Mouse (Mus musculus) right cerebral cortex, postnatal 36 days (tissue): ENCODE measurements around the gene Clip2.

Experiments
- DNase-seq, 2 experiments: peaks; one replicate each; pipeline ENCODE4 v3.0.0; 2022; ENCODE audit warnings: low spot score in 2 of 2, mixed read lengths in 1 of 2

Gene Clip2

GRCm38 (mm10) chr5:134552110-134552972 is at the start of gene Clip2:
Gene Clip2, minus strand, starts transcription at chr5:134552434.
- peak; percentile 97 for DNase-seq

- DNase-seq = no peak
Measured at GRCm38 (mm10) chr5:134597711-134598110, 45.5 kb upstream of the Clip2 start.

DNA sequence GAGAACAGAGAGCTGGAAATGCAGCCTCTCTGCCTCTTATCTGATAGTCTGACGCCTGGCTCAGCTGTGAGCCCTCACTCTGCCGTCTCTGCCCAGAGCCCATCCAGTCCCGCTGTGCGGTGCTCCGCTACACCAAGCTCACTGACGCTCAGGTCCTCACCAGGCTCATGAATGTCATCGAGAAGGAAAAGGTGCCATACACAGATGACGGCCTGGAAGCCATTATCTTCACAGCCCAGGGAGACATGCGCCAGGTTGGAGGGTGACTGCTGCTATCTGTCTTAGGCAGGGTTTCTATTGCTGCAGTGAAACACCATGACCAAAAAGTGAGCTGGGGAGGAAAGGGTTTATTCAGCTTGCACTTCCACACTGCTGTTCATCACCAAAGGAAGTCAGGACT is 40.9 kb upstream of the Clip2 start:
- DNase-seq = no peak

DNA sequence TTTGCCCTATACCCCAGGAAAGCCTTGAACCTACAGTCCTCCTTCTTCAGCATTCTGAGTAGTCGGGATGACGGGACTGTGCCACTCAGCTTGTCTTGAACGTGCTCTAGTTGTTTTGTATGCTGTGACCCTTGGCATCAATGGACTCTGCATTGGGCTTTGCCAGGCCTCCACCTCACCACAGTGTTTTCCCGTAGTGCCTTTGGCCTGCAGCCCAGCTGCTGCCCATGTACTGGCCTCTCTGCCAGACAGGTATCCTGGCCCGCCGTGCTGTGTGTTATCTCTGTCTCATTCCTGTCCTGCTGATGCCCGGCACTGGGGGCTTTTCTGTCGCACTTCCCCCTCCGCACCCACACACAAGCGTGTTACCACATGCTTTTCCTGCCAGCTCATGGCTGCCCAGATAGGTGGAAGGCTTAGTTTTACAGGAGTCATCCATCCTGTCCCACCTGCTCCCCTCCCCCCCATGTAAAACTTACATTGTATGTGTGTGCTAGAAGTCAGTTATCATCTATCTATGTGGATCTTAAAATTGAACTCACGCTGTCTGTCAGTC is 39.9 kb upstream of the Clip2 start:
- DNase-seq = no peak

- DNase-seq = no peak
Measured at GRCm38 (mm10) chr5:134589900-134590299, 37.7 kb upstream of the Clip2 start.

DNA sequence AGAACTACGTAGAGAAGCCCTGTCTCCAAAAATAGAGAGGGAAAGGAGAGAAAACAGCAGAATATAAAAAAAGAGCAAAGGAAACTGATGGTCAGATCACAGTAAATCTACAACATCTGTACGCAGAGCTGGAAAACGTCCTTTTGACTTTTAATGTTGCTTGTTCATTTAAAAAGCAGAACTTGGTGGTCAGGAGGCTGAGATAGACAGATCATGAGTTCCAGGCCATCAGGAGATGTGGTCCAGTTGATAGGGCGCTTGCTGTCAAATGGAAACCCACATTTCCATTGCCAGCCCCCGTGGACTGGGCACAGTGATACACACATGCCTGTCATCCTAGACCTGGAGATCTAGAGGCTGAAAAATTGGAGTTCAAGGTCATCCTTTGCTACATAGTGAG is 32.6 kb upstream of the Clip2 start:
- DNase-seq = no peak

DNA sequence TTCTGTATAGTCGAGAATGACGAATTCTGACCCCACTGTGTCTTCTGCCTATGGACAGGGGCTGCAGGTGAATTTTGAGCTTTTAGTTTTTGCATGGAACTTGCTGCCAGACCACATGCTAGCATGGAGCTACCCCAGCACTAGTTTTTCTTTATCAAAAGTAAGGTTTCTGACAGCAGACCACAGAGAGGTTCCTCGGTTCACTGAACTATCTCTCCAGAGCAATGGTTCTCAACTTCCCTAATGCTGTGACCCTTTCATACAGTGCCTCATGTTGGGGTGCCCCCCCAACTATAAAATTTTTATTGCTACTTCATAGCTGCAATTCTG is 31.6 kb upstream of the Clip2 start:
- no peak for DNase-seq

DNA sequence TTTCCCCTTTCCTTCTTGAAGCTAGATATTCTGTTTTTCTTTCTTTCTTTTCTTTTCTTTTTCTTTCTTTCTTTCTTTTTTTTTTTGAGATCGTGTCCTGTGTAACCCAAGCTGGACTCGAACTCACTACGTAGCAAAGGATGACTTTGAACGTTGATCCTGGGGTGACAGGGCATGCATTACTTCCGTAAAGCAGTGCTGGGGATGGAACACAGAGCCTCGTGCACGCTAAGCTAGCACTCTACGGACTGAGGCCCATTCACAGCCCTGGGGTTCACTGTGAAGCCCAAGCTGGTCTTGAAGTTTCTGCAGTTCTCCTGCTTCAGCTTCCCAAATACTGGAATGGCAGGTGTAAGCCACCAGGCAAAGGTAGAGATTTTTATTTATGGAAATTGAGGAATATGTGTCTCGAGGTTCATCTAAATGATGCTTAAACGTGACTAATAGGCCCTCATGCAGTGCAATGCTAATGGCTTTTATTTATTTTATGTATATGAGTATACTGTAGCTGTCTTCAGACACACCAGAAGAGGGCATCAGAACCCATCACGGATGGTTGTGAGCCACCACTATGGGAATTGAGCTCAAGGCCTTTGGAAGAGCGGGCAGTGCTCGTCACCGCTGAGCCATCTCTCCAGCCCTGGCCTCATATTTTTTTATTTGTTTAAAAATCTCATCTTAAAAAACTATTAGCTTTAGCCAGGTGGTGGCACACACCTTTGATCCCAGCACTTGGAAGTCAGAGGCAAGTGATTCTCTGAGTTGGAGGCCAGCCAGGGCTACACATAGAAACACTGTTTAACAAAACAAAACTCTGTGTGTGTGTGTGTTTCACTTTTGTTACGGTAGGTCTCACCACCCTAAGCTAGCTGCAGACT is 31.0 kb upstream of the Clip2 start:
- no peak for DNase-seq

- peak; percentile 93 to 94 for DNase-seq
Measured at GRCm38 (mm10) chr5:134582221-134582907, 30.1 kb upstream of the Clip2 start.

GRCm38 (mm10) chr5:134581146-134581545 is 28.9 kb upstream of the Clip2 start, which contains the start of gene Rfc2:
Gene Rfc2, plus strand, starts transcription at chr5:134581366.
- DNase-seq = no peak

DNA sequence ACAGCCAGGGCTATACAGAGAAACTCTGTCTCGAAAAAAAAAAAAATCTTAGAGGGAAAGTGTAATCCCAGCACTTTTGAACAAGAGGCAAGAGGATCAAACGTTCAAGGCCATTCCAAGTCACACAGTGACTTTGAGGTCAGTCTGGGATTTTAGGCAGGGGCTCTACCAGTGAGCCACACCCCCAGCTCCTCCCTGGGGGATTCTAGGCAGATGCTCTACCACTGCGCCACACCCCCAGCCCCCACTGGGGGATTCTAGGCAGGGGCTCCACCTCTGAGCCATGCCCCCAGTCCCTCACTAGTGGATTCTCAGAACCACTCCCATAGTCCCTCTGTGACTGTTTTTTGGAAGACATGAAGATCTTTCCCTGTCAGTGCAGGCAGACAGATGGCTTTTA is 26.9 kb upstream of the Clip2 start:
- DNase-seq = no peak

- no peak for DNase-seq
Measured at GRCm38 (mm10) chr5:134577534-134577933, 25.3 kb upstream of the Clip2 start.

- no peak for DNase-seq
Measured at GRCm38 (mm10) chr5:134576517-134577220, 24.4 kb upstream of the Clip2 start.

- no peak for DNase-seq
Measured at GRCm38 (mm10) chr5:134575833-134576232, 23.6 kb upstream of the Clip2 start.

DNA sequence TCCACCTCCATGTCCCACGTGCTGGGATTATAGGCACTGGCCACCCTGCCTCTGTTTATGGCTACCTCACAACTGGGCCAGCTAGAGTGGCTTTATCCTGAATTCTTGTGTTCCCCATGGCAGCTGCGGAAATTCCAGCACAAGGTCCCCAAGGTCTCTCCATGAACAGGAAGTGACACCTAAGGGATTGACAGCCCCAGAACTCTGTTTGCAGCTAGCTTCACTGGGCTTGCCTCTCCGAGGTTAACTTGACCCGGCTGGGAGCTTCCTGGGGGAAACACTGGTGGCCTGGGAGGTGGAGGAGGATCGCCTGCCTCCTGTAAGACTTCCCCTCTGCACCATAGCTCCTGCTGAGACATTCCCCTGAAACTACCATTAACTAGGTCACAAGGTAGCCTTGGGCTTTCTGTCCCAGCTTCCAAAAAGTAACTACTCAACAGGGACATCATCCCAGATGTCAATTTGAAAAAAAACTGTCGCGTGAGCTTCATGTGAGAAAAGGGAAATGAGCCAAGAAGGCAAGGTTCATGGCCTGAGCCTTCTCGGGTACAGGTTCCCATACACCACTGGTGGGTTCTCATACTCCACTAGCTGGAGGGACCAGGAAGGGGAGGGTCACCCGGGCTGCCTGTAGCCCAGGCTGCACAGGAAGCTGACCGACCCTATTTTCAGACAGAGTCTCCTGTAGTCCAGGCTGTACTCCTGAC is 20.4 kb upstream of the Clip2 start:
- no peak for DNase-seq

GRCm38 (mm10) chr5:134571730-134572507 is 19.7 kb upstream of the Clip2 start:
- no peak for DNase-seq

- peak in 1 of 2 experiments; percentile 33 for DNase-seq
Measured at GRCm38 (mm10) chr5:134568964-134569491, 16.8 kb upstream of the Clip2 start.

DNA sequence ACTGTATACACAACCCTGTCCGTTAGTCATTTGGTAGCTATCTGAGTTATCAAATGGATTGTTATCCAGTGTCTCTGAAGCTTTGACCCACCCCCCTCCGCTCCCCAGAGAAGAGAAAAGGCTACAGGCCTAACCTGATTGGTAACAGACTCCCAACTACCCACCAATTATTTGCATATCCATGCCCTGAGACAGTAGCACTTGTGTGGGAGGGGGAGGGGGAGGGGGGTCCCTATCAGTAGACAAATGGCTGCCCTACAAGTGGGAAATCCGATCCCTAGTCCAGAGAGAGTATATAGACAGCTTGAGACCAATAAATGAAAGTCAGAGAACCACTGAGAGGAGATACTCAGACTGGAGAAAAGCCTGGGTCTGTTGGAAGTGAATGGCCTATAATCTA is 15.8 kb upstream of the Clip2 start:
- DNase-seq = no peak

- DNase-seq = no peak
Measured at GRCm38 (mm10) chr5:134567445-134567844, 15.2 kb upstream of the Clip2 start.

GRCm38 (mm10) chr5:134565696-134566095 is 13.5 kb upstream of the Clip2 start:
- no peak for DNase-seq
